ENCODE assay signal across 8 mouse cellular contexts in the genomic region with DNA sequence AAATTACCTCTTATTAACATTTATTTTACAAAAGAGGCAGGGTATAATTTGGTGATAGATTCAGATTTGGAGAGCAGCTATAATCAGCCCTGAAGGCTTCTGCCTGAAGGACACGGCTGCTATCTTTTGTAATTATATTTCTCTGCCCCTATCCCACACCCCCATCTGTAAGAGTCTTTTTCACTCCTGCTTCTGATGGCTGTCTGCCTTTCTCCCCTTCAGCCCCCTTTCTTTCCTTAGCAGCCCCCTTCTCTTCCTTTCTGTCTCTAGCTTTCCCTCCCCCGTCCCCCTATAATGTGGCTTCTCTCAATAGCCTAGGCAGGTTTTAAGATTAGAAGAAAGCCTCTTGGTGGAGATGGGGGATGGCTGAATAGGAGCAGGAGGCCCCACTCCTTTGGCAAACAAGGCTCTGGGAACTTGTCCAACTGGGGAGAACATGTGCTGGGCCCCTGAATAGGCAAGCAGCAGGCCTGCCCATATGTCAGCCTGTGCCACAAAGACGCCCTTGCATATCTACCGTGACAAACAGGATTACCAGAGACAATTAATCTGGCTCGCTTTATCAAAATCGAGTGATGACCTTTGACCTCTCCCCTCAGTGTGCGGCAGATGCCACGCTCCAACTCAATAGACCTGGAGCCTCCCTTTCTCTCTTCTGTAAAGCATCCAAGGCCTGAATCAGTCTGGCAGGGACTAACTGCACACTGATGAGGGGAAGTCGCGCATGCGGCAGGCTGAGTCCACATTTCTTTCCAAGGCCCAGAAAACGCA.
DNase-seq lines count a peak whose midpoint lies in the region; ATAC-seq and TF ChIP-seq lines count a peak whose summit lies in the region.

No protein-coding gene starts in this region.

- H3K27ac ChIP-seq in midbrain, embryonic 12.5 days (replicated peaks) = peak overlapping the region; percentile 89
- no peak overlapping the region for H3K27ac ChIP-seq in thymus, adult 2 months (ENCODE audit: control insufficient read depth, insufficient read depth, low read length)

- 6% methylated on average over 12 of the region's 12 CpGs for WGBS in midbrain, embryonic 12.5 days
- WGBS in thymus, adult 2 months = 94% methylated on average over 12 of the region's 12 CpGs

- H3K4me2 ChIP-seq in midbrain, embryonic 12.5 days (replicated peaks) = 0 out of 2 replicates have a peak overlapping the region, but pooled peaks have one; percentile 11

- no peak overlapping the region for H3K4me3 ChIP-seq in midbrain, embryonic 12.5 days
- no peak overlapping the region for H3K4me3 ChIP-seq in thymus, adult 2 months (ENCODE audit: control insufficient read depth, insufficient read depth, low read length)

- no peak overlapping the region for H3K9ac ChIP-seq in midbrain, embryonic 12.5 days (replicated peaks)

- no peaks in the 10 kb centered on the region for H3K27me3 ChIP-seq in midbrain, embryonic 12.5 days
- H3K27me3 ChIP-seq in thymus, adult 2 months (ENCODE audit: control insufficient read depth, insufficient read depth, low read length) = no peaks in the 10 kb centered on the region

- no peak for TF ChIP-seq POLR2A in thymus, adult 2 months (IDR thresholded peaks at IDR 0.05; ENCODE audit: control insufficient read depth, extremely low read depth, insufficient read depth, low read length, poor library complexity)

- no peaks in the 10 kb centered on the region for H3K9me3 ChIP-seq in midbrain, embryonic 12.5 days

- no peak for TF ChIP-seq CTCF in thymus, adult 2 months (IDR thresholded peaks at IDR 0.05; ENCODE audit: borderline replicate concordance, control insufficient read depth, extremely low read depth, insufficient read depth, low read length, poor library complexity)

- ATAC-seq in midbrain, embryonic 12.5 days (ENCODE audit: low FRiP score, low read depth) = peak; percentile 99
- ATAC-seq in granulocyte monocyte progenitor cell, adult 5-6 weeks (replicated peaks; ENCODE audit: poor library complexity, severe bottlenecking) = no peak

- H3K36me3 ChIP-seq in midbrain, embryonic 12.5 days = no peaks in the 10 kb centered on the region
- no peaks in the 10 kb centered on the region for H3K36me3 ChIP-seq in thymus, adult 2 months (ENCODE audit: control insufficient read depth, insufficient read depth, low read length)

- peaks cover 21% of the 10 kb centered on the region for H3K4me1 ChIP-seq in midbrain, embryonic 12.5 days
- H3K4me1 ChIP-seq in thymus, adult 2 months (replicated peaks; ENCODE audit: control insufficient read depth, insufficient read depth, low read length) = no peaks in the 10 kb centered on the region

- peak; percentile 92 for DNase-seq in brain, adult 2 months (ENCODE audit: low read depth, low spot score)
- peak; percentile 84 to 88 for DNase-seq in cerebellum, postnatal 25 days
- DNase-seq in frontal cortex, postnatal 36 days (ENCODE audit: low spot score in 2 of 2) = peak; percentile 45 to 71
- DNase-seq in layer of hippocampus, adult 9-10 months (ENCODE audit: low spot score) = peak; percentile 83
- peak; percentile 64 for DNase-seq in right cerebral cortex, postnatal 4 days
- no peak for DNase-seq in thymus, adult 2 months
